Mouse (Mus musculus): ENCODE data around the gene D130043K22Rik. TPM values are rescaled to one million over a fixed set of nuclear protein-coding genes. Genes with fewer than 3 reads are reported as not detected.

The D130043K22Rik gene
- polyA plus RNA-seq, 1 experiment: not detected

DNA sequence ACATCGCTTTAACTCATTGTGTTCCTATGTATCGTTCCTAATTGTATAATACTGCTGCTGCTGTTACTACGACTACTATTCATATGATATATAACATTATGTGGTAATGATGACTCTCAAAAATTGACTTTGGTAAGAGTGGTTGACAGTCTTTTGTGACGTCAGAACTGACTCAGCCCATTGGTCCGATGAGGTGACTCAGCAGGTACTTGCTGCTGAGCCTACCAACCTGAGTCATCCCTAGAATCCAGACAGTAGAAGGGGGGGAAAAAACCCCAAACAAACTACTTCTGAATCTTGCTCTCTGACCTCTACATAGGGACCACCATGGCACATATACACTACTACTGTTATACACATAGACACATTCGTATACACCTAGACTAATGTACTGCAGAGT, 103.9 kb downstream of the D130043K22Rik start:
- H3K9me3 ChIP-seq (ENCODE audit: control insufficient read depth, low read length): no peaks in the 10 kb centered on the region
- H3K4me3 ChIP-seq (replicated peaks): no peak overlapping the region
- peaks cover 2% of the 10 kb centered on the region; the same call in 1 of the 2 replicates for H3K27me3 ChIP-seq (ENCODE audit: control insufficient read depth)

More for the DNA sequence above, 103.9 kb downstream of the D130043K22Rik start:
- Histone ChIP-seq H3K4me1 (ENCODE audit: control insufficient read depth) (no peaks in the 10 kb centered on the region), H3K36me3 (ENCODE audit: control insufficient read depth) (no peaks in the 10 kb centered on the region)
- TF ChIP-seq GATA1 (IDR thresholded peaks at IDR 0.05; ENCODE audit: low read length): no peak
- no peak for TF ChIP-seq TAL1 (IDR thresholded peaks at IDR 0.05; ENCODE audit: low read length)

Other genes with a start within 250 kb of the D130043K22Rik start
- not detected in 2 replicates for gene Armh2, start 103.9 kb upstream of the D130043K22Rik start, polyA plus RNA-seq (2012)
- 1.7 and 1.8 TPM in 2 replicates for gene Gmnn, start 83.2 kb upstream of the D130043K22Rik start, polyA plus RNA-seq (2012)
- 5.3 and 6.0 TPM in 2 replicates for gene BC005537, start 43.5 kb upstream of the D130043K22Rik start, polyA plus RNA-seq (2012)
- gene Acot13, start 13.6 kb upstream of the D130043K22Rik start, polyA plus RNA-seq (2012): 3.5 and 5.2 TPM in 2 replicates
- 2.3 and 3.1 TPM in 2 replicates for gene Tdp2, start 13.5 kb upstream of the D130043K22Rik start, polyA plus RNA-seq (2012)
- 0.01 TPM in 1 of 2 replicates, not detected in the other for gene Aldh5a1, start 92.5 kb downstream of the D130043K22Rik start, polyA plus RNA-seq (2012)
- gene Gpld1, start 98.0 kb downstream of the D130043K22Rik start, polyA plus RNA-seq (2012): not detected in 2 replicates
- gene Mrs2, start 175.2 kb downstream of the D130043K22Rik start, polyA plus RNA-seq (2012): 0.36 and 0.61 TPM in 2 replicates
- gene Dcdc2a, start 210.9 kb downstream of the D130043K22Rik start, polyA plus RNA-seq (2012): not detected in 2 replicates

Data from erythroblast, embryonic 14.5 days (primary cell).